In the genomic region with DNA sequence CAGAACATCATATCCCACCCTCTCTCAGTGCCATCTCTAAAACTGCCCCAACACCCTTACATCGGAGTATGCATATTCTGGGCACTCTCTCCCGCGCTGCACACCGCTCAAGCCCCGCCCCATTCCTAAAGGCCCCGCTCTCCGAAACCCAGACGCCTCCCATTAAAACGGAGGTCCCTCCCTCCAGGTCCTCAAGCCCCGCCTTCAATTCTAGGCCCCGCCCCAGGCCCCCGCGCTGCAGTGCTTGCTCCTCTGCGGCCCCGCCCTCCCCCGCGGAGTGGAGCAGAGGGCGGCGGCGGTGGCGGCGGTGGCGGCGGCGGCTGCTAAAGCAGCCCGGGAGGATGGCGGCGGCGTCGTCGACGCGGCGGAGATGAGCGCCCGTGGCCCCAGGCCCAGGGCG, we compare ENCODE assay signal across 8 mouse cellular contexts. TPM values are rescaled to one million over a fixed set of nuclear protein-coding genes. Genes with fewer than 3 reads are reported as not detected.
DNase-seq lines count a peak whose midpoint lies in the region; ATAC-seq and TF ChIP-seq lines count a peak whose summit lies in the region.

A gene (plus strand): TSS at position 240 of the 400 bp plus-strand sequence.

- H3K27ac ChIP-seq in bone marrow, adult 2 months (ENCODE audit: control insufficient read depth, insufficient read depth, low read depth, low read length, poor library complexity) = no peak within 1 kb of the TSS
- H3K27ac ChIP-seq in embryonic facial prominence, embryonic 14.5 days (replicated peaks; ENCODE audit: low read depth, low read length) = no peak within 1 kb of the TSS
- no peak within 1 kb of the TSS for H3K27ac ChIP-seq in heart, embryonic 11.5 days (ENCODE audit: low read depth, low read length)
- no peak within 1 kb of the TSS for H3K27ac ChIP-seq in kidney, embryonic 15.5 days
- H3K27ac ChIP-seq in liver, adult 2 months (replicated peaks; ENCODE audit: insufficient read depth, low read depth, low read length) = no peak within 1 kb of the TSS
- 0 out of 2 replicates have a peak within 1 kb of the TSS, but pooled peaks have one; percentile 12 for H3K27ac ChIP-seq in stomach, embryonic 15.5 days

- no peak for TF ChIP-seq POLR2A in bone marrow, adult 2 months (IDR thresholded peaks at IDR 0.05; ENCODE audit: borderline replicate concordance, control insufficient read depth, low read depth, low read length)
- TF ChIP-seq POLR2A in liver, adult 2 months (IDR thresholded peaks at IDR 0.05; ENCODE audit: extremely low read depth, insufficient read depth, low read length) = no peak
- TF ChIP-seq POLR2A in myocyte (IDR thresholded peaks at IDR 0.05; ENCODE audit: insufficient read length, low read depth) = no peak

- H3K27me3 ChIP-seq in C2C12 (ENCODE audit: control insufficient read depth, insufficient read depth, insufficient read length) (peaks cover 21% of the 10 kb centered on the region), myocyte (ENCODE audit: control insufficient read depth, insufficient read depth, insufficient read length) (peaks cover 12% of the 10 kb centered on the region)
- H3K27me3 ChIP-seq in embryonic facial prominence, embryonic 14.5 days (replicated peaks; ENCODE audit: control insufficient read depth, insufficient read depth, low read length) = peaks cover 53% of the 10 kb centered on the region
- peaks cover 54% of the 10 kb centered on the region for H3K27me3 ChIP-seq in heart, embryonic 11.5 days (ENCODE audit: control insufficient read depth, insufficient read depth, low read length)
- peaks cover 62% of the 10 kb centered on the region for H3K27me3 ChIP-seq in kidney, embryonic 15.5 days
- peaks cover 8% of the 10 kb centered on the region for H3K27me3 ChIP-seq in liver, adult 2 months (ENCODE audit: control insufficient read depth, insufficient read depth, low read length)
- H3K27me3 ChIP-seq in stomach, embryonic 15.5 days (replicated peaks) = peaks cover 47% of the 10 kb centered on the region

- no peaks in the 10 kb centered on the region for H3K4me1 ChIP-seq in bone marrow, adult 2 months (ENCODE audit: control insufficient read depth, insufficient read depth, low read length)
- H3K4me1 ChIP-seq in embryonic facial prominence, embryonic 14.5 days (ENCODE audit: control insufficient read depth, insufficient read depth, low read length) = no peaks in the 10 kb centered on the region
- peaks cover 4% of the 10 kb centered on the region; the same call in 1 of the 2 replicates for H3K4me1 ChIP-seq in heart, embryonic 11.5 days (ENCODE audit: control insufficient read depth, insufficient read depth, low read length)
- peaks cover 24% of the 10 kb centered on the region for H3K4me1 ChIP-seq in kidney, embryonic 15.5 days
- no peaks in the 10 kb centered on the region for H3K4me1 ChIP-seq in liver, adult 2 months (ENCODE audit: control insufficient read depth, insufficient read depth, low read length)
- H3K4me1 ChIP-seq in stomach, embryonic 15.5 days = peaks cover 22% of the 10 kb centered on the region

- H3K79me2 ChIP-seq in C2C12 (ENCODE audit: control insufficient read depth, insufficient read depth) (no peaks in the 10 kb centered on the region), myocyte (ENCODE audit: control insufficient read depth, insufficient read depth) (no peaks in the 10 kb centered on the region)
- no peaks in the 10 kb centered on the region for H3K79me2 ChIP-seq in liver, adult 2 months (ENCODE audit: control insufficient read depth, insufficient read depth, low read length)

- peak; percentile 83 for DNase-seq in embryonic facial prominence, embryonic 14.5 days (ENCODE audit: low spot score)
- peak; percentile 62 for DNase-seq in liver, adult 2 months (ENCODE audit: extremely low read depth, low read depth, low spot score)

- no peaks in the 10 kb centered on the region for H3K36me3 ChIP-seq in C2C12 (ENCODE audit: control insufficient read depth, insufficient read depth)
- no peaks in the 10 kb centered on the region for H3K36me3 ChIP-seq in embryonic facial prominence, embryonic 14.5 days (ENCODE audit: control insufficient read depth, insufficient read depth, low read length)
- H3K36me3 ChIP-seq in heart, embryonic 11.5 days (ENCODE audit: control insufficient read depth, insufficient read depth, low read length) = no peaks in the 10 kb centered on the region
- no peaks in the 10 kb centered on the region for H3K36me3 ChIP-seq in kidney, embryonic 15.5 days
- H3K36me3 ChIP-seq in liver, adult 2 months (ENCODE audit: control insufficient read depth, insufficient read depth, low read length) = no peaks in the 10 kb centered on the region
- no peaks in the 10 kb centered on the region for H3K36me3 ChIP-seq in myocyte (ENCODE audit: control insufficient read depth, insufficient read depth)
- no peaks in the 10 kb centered on the region for H3K36me3 ChIP-seq in stomach, embryonic 15.5 days

- H3K79me3 ChIP-seq in C2C12 (ENCODE audit: low read depth) = no peaks in the 10 kb centered on the region

- no peaks in the 10 kb centered on the region for H3K9me3 ChIP-seq in embryonic facial prominence, embryonic 14.5 days (ENCODE audit: control insufficient read depth, low read length)
- H3K9me3 ChIP-seq in heart, embryonic 11.5 days (replicated peaks; ENCODE audit: control insufficient read depth, low read length) = no peaks in the 10 kb centered on the region
- no peaks in the 10 kb centered on the region for H3K9me3 ChIP-seq in kidney, embryonic 15.5 days (replicated peaks)
- H3K9me3 ChIP-seq in stomach, embryonic 15.5 days = no peaks in the 10 kb centered on the region

- WGBS in bone marrow, adult 2 months = 1% methylated on average over 35 of the region's 37 CpGs
- WGBS in embryonic facial prominence, embryonic 14.5 days = 2% methylated on average over 29 of the region's 37 CpGs
- WGBS in heart, embryonic 11.5 days (ENCODE audit: insufficient replicate concordance) = 1% methylated on average over 37 of the region's 37 CpGs
- under 1% methylated on average over 34 of the region's 37 CpGs for WGBS in kidney, embryonic 15.5 days
- 1% methylated on average over 37 of the region's 37 CpGs for WGBS in liver, adult 2 months
- WGBS in stomach, embryonic 15.5 days = under 1% methylated on average over 37 of the region's 37 CpGs

- peak within 1 kb of the TSS; percentile 99 for H3K4me2 ChIP-seq in embryonic facial prominence, embryonic 14.5 days (ENCODE audit: low read depth, low read length)
- peak within 1 kb of the TSS; percentile 71 for H3K4me2 ChIP-seq in heart, embryonic 11.5 days
- H3K4me2 ChIP-seq in kidney, embryonic 15.5 days = peak within 1 kb of the TSS; percentile 98
- H3K4me2 ChIP-seq in myocyte (ENCODE audit: low read depth) = peak within 1 kb of the TSS; percentile 69
- peak within 1 kb of the TSS; percentile 98 for H3K4me2 ChIP-seq in stomach, embryonic 15.5 days

- TF ChIP-seq CTCF in C2C12 (IDR thresholded peaks at IDR 0.05; ENCODE audit: control insufficient read depth, insufficient read depth, insufficient read length) = no peak
- TF ChIP-seq CTCF in bone marrow, adult 2 months (IDR thresholded peaks at IDR 0.05; ENCODE audit: control insufficient read depth, insufficient read depth, low read length) = no peak
- TF ChIP-seq CTCF in liver, adult 2 months (IDR thresholded peaks at IDR 0.05; ENCODE audit: low read depth, low read length) = no peak

- H3ac ChIP-seq in C2C12 (ENCODE audit: control insufficient read depth, insufficient read length, low read depth) (peak within 1 kb of the TSS; percentile 44), myocyte (ENCODE audit: control insufficient read depth, insufficient read length) (no peak within 1 kb of the TSS)

- H3K9ac ChIP-seq in embryonic facial prominence, embryonic 14.5 days (ENCODE audit: low read depth, low read length) = peak within 1 kb of the TSS; percentile 60
- peak within 1 kb of the TSS; percentile 2; the same call in 1 of the 2 replicates for H3K9ac ChIP-seq in heart, embryonic 11.5 days (ENCODE audit: low read depth, low read length)
- H3K9ac ChIP-seq in kidney, embryonic 15.5 days = peak within 1 kb of the TSS; percentile 37; the same call in 1 of the 2 replicates
- no peak within 1 kb of the TSS for H3K9ac ChIP-seq in liver, adult 2 months (ENCODE audit: low read depth, low read length)
- H3K9ac ChIP-seq in stomach, embryonic 15.5 days = peak within 1 kb of the TSS; percentile 23; the same call in 1 of the 2 replicates

- H3K4me3 ChIP-seq in C2C12 (ENCODE audit: insufficient read depth, poor library complexity, severe bottlenecking) (peak within 1 kb of the TSS; percentile 21), myocyte (peak within 1 kb of the TSS; percentile 7)
- peak within 1 kb of the TSS; percentile 28 for H3K4me3 ChIP-seq in bone marrow, adult 2 months (replicated peaks; ENCODE audit: control insufficient read depth, low read depth, low read length)
- peak within 1 kb of the TSS; percentile 62 for H3K4me3 ChIP-seq in embryonic facial prominence, embryonic 14.5 days (ENCODE audit: low read depth, low read length)
- peak within 1 kb of the TSS; percentile 40 for H3K4me3 ChIP-seq in heart, embryonic 11.5 days (ENCODE audit: low read depth, low read length)
- H3K4me3 ChIP-seq in kidney, embryonic 15.5 days (replicated peaks) = peak within 1 kb of the TSS; percentile 65
- peak within 1 kb of the TSS; percentile 48 for H3K4me3 ChIP-seq in liver, adult 2 months (ENCODE audit: insufficient read depth, low read depth, low read length)
- H3K4me3 ChIP-seq in stomach, embryonic 15.5 days (replicated peaks) = peak within 1 kb of the TSS; percentile 52

- ATAC-seq in embryonic facial prominence, embryonic 14.5 days (ENCODE audit: low read depth) = peak; percentile 74
- peak; percentile 80 for ATAC-seq in heart, embryonic 11.5 days (replicated peaks; ENCODE audit: insufficient number of reproducible peaks, low FRiP score, low TSS enrichment)
- ATAC-seq in kidney, embryonic 15.5 days (replicated peaks; ENCODE audit: low FRiP score) = peak; percentile 79
- ATAC-seq in stomach, embryonic 15.5 days (ENCODE audit: insufficient read depth, low FRiP score, low read depth) = peak; percentile 79

TF ChIP-seq in C2C12, 6 proteins besides CTCF, POLR2A, EP300 and RAD21 (continues in another document):
- TF ChIP-seq FOSL1 (IDR thresholded peaks at IDR 0.05; ENCODE audit: insufficient read depth, low read length, poor library complexity, severe bottlenecking) = no peak

TF ChIP-seq in myocyte, 11 proteins besides CTCF, POLR2A, EP300 and RAD21 (continues in another document):
- TF ChIP-seq MAX (IDR thresholded peaks at IDR 0.05; ENCODE audit: low read depth) = no peak
- TF ChIP-seq CEBPB (IDR thresholded peaks at IDR 0.05; ENCODE audit: insufficient read depth, poor library complexity, severe bottlenecking) = no peak

RNA-seq across cellular contexts. Expression of the gene that starts here (rescaled TPM):
- polyA plus RNA-seq in C2C12 (2012; fragmentation: generic; extraction: Trizol) (107 TPM), myocyte (2012; fragmentation: generic; extraction: Trizol) (340 TPM)
- 0.92 and 2.3 TPM in 2 replicates for polyA plus RNA-seq in bone marrow, adult 2 months (2011; ENCODE audit: insufficient read depth, insufficient read length, low replicate concordance, missing spikeins)
- polyA plus RNA-seq in embryonic facial prominence, embryonic 14.5 days (2014; fragmentation: Nextera tagmentation; extraction: Ambion mirVana) = 53.7 and 57.0 TPM in 2 replicates
- polyA plus RNA-seq in heart, embryonic 11.5 days (2014; fragmentation: Nextera tagmentation; extraction: Ambion mirVana) = 25.3 and 31.2 TPM in 2 replicates
- 8.3 and 9.2 TPM in 2 replicates for polyA plus RNA-seq in kidney, embryonic 15.5 days (2015; fragmentation: Nextera tagmentation; extraction: Ambion mirVana)
- total RNA-seq in liver, adult 2 months (2014; rRNA removed) = 0.27 and 0.65 TPM in 2 replicates
- polyA plus RNA-seq in liver, adult 2 months (2012; rRNA removed) = 0.62 and 1.1 TPM in 2 replicates
- 10.6 and 13.9 TPM in 2 replicates for polyA plus RNA-seq in stomach, embryonic 15.5 days (2015; fragmentation: Nextera tagmentation; extraction: Ambion mirVana)

Comparison
In these comparisons a context has a peak if more than half of its experiments do, and no peak if none do; other contexts are left out.
1. H3K4me3 ChIP-seq: peak in every context shown above with its lines; median percentile 65 in kidney, embryonic 15.5 days; 62 in embryonic facial prominence, embryonic 14.5 days; 52 in stomach, embryonic 15.5 days; 48 in liver, adult 2 months; 40 in heart, embryonic 11.5 days; 28 in bone marrow, adult 2 months; 21 in C2C12; 7 in myocyte.